Mouse (Mus musculus) hindbrain, embryonic 13.5 days (tissue): ENCODE results near the gene Pds5a. TPM values are rescaled to one million over a fixed set of nuclear protein-coding genes. Genes with fewer than 3 reads are reported as not detected.
"Not testable (repeated sequence)": the region's sequence is repeated elsewhere in the genome, so short reads cannot be mapped to it uniquely, and the experiment has no call there.

ENCODE experiments used
- ATAC-seq: fragments of 200-750 bp; cut with Nextera tagmentation; 2 replicates; pipeline ENCODE4 v1.8.0; 2017; ENCODE audit warnings: moderate TSS enrichment; ENCODE audit not compliant: low FRiP score
- H3K27ac ChIP-seq: fragments of 300-500 bp; sonication (generic); 2 replicates; pipeline ENCODE4 v1.5.1; 2015; ENCODE audit warnings: inconsistent platforms, mild to moderate bottlenecking, moderate library complexity
- H3K27me3 ChIP-seq: fragments of 300-500 bp; sonication (generic); 2 replicates; pipeline ENCODE4 v1.6.1; 2015; ENCODE audit warnings: mild to moderate bottlenecking, inconsistent platforms
- H3K36me3 ChIP-seq: fragments of 300-500 bp; sonication (generic); 2 replicates; pipeline ENCODE4 v1.6.1; 2015; ENCODE audit warnings: mild to moderate bottlenecking, inconsistent platforms
- H3K4me1 ChIP-seq: fragments of 300-500 bp; sonication (generic); replicated peaks from 2 replicates; pipeline ENCODE4 v1.6.1; 2015; ENCODE audit warnings: inconsistent platforms
- H3K4me2 ChIP-seq: fragments of 300-500 bp; sonication (generic); 2 replicates; pipeline ENCODE4 v1.6.1; 2015; ENCODE audit warnings: inconsistent platforms, mild to moderate bottlenecking, moderate library complexity
- H3K4me3 ChIP-seq: fragments of 300-500 bp; sonication (generic); 2 replicates; pipeline ENCODE4 v1.5.1; 2015; ENCODE audit warnings: mild to moderate bottlenecking, inconsistent platforms
- H3K9ac ChIP-seq: fragments of 300-500 bp; sonication (generic); 2 replicates; pipeline ENCODE4 v1.6.1; 2015; ENCODE audit warnings: mild to moderate bottlenecking, inconsistent platforms
- H3K9me3 ChIP-seq: fragments of 300-500 bp; sonication (generic); 2 replicates; pipeline ENCODE4 v1.6.1; 2016; ENCODE audit warnings: inconsistent platforms
- WGBS: fragments of 180-500 bp; shearing (Covaris S2); methylation state at CpG from one replicate; pipeline ENCODE4 v1.1.7; 2015; 5-methylcytosine and 5-hydroxymethylcytosine counted together
- polyA plus RNA-seq: library from polyadenylated mRNA; unstranded; fragments of >200 nt; fragmentation: Nextera tagmentation; extraction: Ambion mirVana; gene quantifications from 2 replicates; pipeline ENCODE4 v1.2.1, GENCODE M21; 2015

The Pds5a gene
- polyA plus RNA-seq, 1 experiment from 2014 or later: 57.8 TPM

DNA sequence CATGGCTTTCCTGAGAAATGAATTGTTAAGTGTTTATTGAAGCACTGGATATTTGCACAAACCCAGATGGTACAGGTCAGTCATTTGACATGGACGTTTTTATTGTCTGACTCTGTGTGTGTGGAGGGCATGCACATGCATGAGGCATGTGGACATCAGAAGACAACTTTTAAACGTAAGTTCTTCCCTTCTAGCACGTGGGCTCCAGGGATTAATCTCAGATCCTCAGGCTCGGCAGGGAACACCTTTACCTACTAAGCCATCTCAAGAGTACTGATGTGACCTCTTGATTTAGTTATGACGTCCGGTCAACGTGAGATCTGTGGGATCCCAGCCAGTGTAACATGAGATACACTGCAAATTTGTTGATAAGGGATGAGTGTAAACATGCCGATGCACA is 12.2 kb upstream of the Pds5a start:
- H3K27ac ChIP-seq: no peak overlapping the region
- 75% methylated on average over 8 of the region's 8 CpGs for WGBS
- no peak for ATAC-seq

DNA sequence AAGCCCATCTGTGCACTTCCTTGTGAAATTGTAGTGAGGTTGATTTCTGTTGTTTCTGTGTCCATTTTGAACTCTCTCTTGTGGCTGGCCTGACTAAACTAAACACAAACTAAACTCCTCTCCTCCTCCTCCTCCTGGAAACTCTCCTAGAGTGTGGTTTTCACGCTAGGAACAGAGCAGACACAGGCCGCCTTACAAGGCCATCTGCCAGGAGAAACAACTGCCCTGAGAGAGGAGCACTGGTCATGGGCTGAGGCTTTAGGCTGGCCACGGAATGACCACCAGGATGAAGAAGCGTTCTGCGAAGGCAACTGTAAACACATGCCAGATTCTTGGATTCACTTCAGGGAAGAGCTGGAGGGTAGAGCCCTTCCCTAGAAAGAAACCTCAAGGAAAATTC is 8.9 kb upstream of the Pds5a start:
- H3K9me3 ChIP-seq: no peaks in the 10 kb centered on the region
- H3K4me1 ChIP-seq: no peaks in the 10 kb centered on the region
- WGBS: 78% methylated on average over 5 of the region's 5 CpGs
- H3K27me3 ChIP-seq: no peaks in the 10 kb centered on the region
- H3K36me3 ChIP-seq: no peaks in the 10 kb centered on the region
- no peak overlapping the region for H3K4me3 ChIP-seq
- H3K9ac ChIP-seq: no peak overlapping the region
- no peak overlapping the region for H3K4me2 ChIP-seq
- no peak overlapping the region for H3K27ac ChIP-seq
- ATAC-seq: no peak

More for the DNA sequence above, 12.2 kb upstream of the Pds5a start:
- Histone ChIP-seq H3K36me3 (no peaks in the 10 kb centered on the region), H3K4me1 (no peaks in the 10 kb centered on the region), H3K4me3 (no peak overlapping the region), H3K27me3 (no peaks in the 10 kb centered on the region), H3K4me2 (no peak overlapping the region), H3K9me3 (no peaks in the 10 kb centered on the region), H3K9ac (no peak overlapping the region)

DNA sequence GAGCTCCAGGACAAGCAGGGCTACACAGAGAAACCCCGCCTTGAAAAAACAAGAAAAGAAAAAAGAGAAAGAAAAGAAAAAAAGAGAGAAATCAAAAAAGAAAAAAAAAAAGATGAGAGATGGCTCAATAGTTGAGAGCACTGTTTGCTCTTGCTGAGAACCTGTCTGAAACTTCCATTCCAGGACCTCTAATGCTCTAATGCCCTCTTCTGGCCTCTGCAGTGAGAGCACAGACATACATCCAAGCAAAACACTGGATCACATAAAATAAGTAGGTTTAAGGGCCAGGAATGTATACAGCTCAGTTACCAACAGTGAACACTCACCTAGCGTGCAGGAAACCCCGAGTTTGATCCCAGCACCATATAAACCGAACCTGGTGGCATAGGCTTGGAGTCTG is 8.1 kb upstream of the Pds5a start:
- H3K4me3 ChIP-seq: no peak overlapping the region
- H3K27me3 ChIP-seq: no peaks in the 10 kb centered on the region
- H3K9me3 ChIP-seq: no peaks in the 10 kb centered on the region
- ATAC-seq: no peak
- H3K4me1 ChIP-seq: no peaks in the 10 kb centered on the region
- 86% methylated on average over 4 of the region's 4 CpGs for WGBS
- H3K36me3 ChIP-seq: no peaks in the 10 kb centered on the region
- no peak overlapping the region for H3K9ac ChIP-seq
- H3K4me2 ChIP-seq: no peak overlapping the region
- H3K27ac ChIP-seq: no peak overlapping the region

DNA sequence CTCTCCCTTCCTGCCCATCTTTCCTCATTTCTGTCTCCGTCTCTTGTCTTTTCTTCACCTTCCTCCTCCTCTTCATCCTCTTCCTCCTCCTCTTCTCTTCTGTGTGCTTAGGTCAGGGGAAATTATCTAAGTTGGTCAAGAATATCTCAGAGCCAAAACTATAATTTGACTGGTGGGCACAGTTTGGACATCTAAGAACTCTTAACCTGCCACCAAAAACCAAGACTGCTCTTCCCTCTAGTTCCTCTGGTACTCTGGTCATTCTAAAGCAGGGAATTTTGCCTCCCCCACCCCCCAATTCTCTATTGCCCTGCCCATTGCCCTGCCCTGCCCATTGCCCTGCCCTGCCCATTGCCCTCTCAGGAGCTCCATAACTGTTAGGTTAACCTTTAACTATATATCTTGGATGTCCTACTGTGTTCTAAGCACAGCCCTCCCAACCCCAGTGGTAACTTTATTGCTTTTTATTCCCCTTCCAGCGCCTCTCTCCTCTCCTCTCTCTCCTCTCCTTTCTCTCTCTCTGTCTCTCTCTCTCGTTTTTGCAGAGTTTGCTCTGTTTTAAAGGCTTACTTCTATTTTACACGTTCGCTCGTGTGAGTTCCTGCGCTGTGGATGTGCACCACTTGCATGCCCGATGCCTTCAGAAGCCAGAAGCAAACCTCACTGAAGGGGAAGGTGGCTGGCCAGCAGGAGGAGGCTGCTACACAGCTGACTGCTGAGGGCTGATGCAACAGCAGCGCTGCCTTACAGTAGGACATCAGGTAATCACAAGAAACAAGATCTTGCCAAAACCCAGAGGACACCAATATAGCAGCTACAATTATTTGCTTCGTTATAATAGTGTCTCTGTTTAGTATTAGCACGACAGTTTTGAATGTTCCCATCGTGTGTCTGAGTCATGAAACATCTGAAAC is 6.9 kb upstream of the Pds5a start:
- H3K4me2 ChIP-seq: no peak overlapping the region

DNA sequence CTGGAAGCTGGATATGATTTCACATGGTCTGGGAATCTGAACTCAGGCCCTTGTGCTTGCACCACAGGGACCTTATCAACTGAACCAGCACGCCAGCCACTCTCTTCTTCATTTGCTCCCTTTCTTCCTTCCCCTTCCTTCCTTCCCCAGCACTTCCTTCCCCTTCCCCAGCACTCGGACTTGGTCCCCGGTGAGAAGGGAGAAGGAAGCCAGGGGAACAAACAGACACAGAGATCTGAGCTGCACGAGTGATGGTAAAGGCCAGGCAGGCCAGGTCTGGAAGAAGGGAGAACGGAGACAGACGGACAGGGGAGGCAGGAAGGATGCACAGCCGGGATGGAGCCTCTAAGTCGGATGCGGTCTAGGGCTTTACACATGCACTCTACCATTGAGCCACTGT is 5.2 kb upstream of the Pds5a start:
- Histone ChIP-seq H3K9me3 (no peaks in the 10 kb centered on the region), H3K36me3 (no peaks in the 10 kb centered on the region), H3K4me1 (peaks cover 9% of the 10 kb centered on the region; the same call in 1 of the 2 replicates), H3K9ac (no peak overlapping the region), H3K27me3 (no peaks in the 10 kb centered on the region), H3K27ac (no peak overlapping the region), H3K4me2 (no peak overlapping the region), H3K4me3 (no peak overlapping the region)
- WGBS: 71% methylated on average over 9 of the region's 9 CpGs
- ATAC-seq: no peak

More for the DNA sequence above, 6.9 kb upstream of the Pds5a start:
- H3K9ac ChIP-seq: no peak overlapping the region
- H3K36me3 ChIP-seq: no peaks in the 10 kb centered on the region
- H3K4me3 ChIP-seq: no peak overlapping the region
- H3K4me1 ChIP-seq: no peaks in the 10 kb centered on the region
- no peaks in the 10 kb centered on the region for H3K9me3 ChIP-seq
- no peaks in the 10 kb centered on the region for H3K27me3 ChIP-seq
- ATAC-seq: no peak
- H3K27ac ChIP-seq: no peak overlapping the region
- WGBS: 68% methylated on average over 12 of the region's 12 CpGs

DNA sequence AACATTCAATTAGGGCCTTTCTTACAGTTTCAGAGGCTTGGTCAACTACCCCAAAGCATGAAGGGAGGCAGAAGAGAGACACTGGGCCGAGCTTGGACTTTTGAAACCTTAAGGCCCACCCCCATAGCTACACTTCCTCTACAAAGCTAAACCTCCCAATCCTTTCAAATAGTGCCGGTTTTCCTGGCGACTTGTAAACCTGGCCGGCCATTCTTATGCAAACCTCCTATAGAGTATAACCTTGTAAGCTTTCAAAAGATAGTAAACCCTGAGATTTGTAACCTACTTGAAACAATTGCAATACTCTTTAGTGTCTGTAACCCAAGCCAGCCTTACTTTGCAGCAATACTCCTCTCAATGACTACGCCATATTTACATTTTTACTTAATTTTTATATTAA is 2.0 kb upstream of the Pds5a start:
- no peaks in the 10 kb centered on the region for H3K27me3 ChIP-seq

DNA sequence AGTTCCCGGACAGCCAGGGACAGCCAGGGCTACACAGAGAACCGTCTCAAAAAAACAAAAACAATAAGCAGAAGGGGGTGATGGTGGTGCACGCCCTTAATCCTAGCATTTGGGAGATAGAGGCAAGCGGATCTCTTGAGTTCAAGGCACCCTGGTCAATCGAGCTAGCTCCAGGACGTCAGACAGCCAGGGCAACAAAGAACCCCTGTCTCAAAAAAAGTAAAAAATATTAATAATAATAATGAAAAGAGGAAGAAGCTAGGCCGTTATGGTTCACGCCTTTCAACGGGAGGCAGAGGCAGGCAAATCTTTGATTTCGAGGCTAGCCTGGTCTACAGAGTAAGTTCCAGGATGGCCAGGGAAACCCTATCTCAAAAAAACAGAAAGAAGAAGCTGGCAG is 1.1 kb upstream of the Pds5a start:
- peak overlapping the region; percentile 94; the same call in 1 of the 2 replicates for H3K27ac ChIP-seq
- peaks cover 4% of the 10 kb centered on the region; the same call in 1 of the 2 replicates for H3K36me3 ChIP-seq
- H3K9me3 ChIP-seq: no peaks in the 10 kb centered on the region
- H3K4me1 ChIP-seq: peaks cover 32% of the 10 kb centered on the region
- peak overlapping the region; percentile 60; the same call in 1 of the 2 replicates for H3K4me2 ChIP-seq
- 0 out of 2 replicates have a peak overlapping the region, but pooled peaks have one; percentile 94 for H3K9ac ChIP-seq
- no peak for ATAC-seq
- 68% methylated on average over 10 of the region's 10 CpGs for WGBS
- no peaks in the 10 kb centered on the region for H3K27me3 ChIP-seq
- H3K4me3 ChIP-seq: peak overlapping the region; percentile 96

More for the DNA sequence above, 2.0 kb upstream of the Pds5a start:
- no peak overlapping the region for H3K4me3 ChIP-seq
- H3K36me3 ChIP-seq: no peaks in the 10 kb centered on the region
- H3K4me2 ChIP-seq: no peak overlapping the region
- no peaks in the 10 kb centered on the region for H3K9me3 ChIP-seq
- no peak overlapping the region for H3K9ac ChIP-seq
- no peak overlapping the region for H3K27ac ChIP-seq
- no peak for ATAC-seq
- H3K4me1 ChIP-seq: peaks cover 25% of the 10 kb centered on the region
- WGBS: 85% methylated on average over 5 of the region's 5 CpGs

DNA sequence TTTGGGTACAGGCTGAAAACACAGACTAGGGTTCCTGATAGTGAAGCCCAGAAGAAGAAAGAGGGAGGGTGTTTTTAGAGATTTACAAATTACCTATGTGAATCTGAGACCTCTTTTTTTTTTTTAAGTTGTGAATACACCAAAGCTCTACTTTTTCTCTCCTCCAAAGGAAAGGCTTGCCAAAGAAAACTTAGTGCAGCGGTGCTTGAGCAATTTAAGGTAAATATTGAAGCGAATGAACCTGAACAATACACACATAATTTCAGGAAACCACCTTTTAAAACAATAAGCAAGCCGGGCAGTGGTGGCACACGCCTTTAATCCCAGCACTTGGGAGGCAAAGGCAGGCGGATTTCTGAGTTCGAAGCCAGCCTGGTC is 675 bp upstream of the Pds5a start:
- H3K27me3 ChIP-seq: no peaks in the 10 kb centered on the region
- H3K27ac ChIP-seq: peak overlapping the region; percentile 94
- WGBS: 30% methylated on average over 6 of the region's 6 CpGs
- peaks cover 32% of the 10 kb centered on the region for H3K4me1 ChIP-seq
- no peak for ATAC-seq
- peak overlapping the region; percentile 94; the same call in 1 of the 2 replicates for H3K9ac ChIP-seq
- peak overlapping the region; percentile 96 for H3K4me3 ChIP-seq
- peak overlapping the region; percentile 60 for H3K4me2 ChIP-seq
- H3K36me3 ChIP-seq: peaks cover 7% of the 10 kb centered on the region
- no peaks in the 10 kb centered on the region for H3K9me3 ChIP-seq

DNA sequence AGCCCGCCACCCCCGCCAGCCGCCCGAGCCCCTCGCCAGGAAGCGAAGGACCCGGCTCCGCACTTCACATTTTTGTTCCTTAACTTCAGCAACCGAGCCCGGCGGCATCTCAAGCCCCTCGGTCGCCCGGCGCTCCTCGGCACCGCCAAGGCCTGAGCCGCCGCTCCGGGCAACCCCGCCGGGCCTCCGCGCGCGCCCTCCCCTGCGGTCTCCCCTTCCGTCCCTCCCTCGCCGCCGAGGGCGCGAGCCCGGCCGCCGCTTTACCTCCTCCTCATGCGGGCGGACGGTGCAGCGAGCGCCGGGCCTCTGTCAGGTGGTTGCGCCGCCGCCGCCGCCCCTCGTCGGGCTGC is 612 bp downstream of the Pds5a start:
- peaks cover 32% of the 10 kb centered on the region for H3K4me1 ChIP-seq
- H3K9me3 ChIP-seq: no peaks in the 10 kb centered on the region
- WGBS: under 1% methylated on average over 39 of the region's 49 CpGs
- peak overlapping the region; percentile 94 for H3K27ac ChIP-seq
- H3K4me3 ChIP-seq: peak overlapping the region; percentile 96
- H3K9ac ChIP-seq: peak overlapping the region; percentile 94
- H3K4me2 ChIP-seq: peak overlapping the region; percentile 55
- H3K27me3 ChIP-seq: no peaks in the 10 kb centered on the region
- peak; percentile 78 for ATAC-seq
- H3K36me3 ChIP-seq: peaks cover 14% of the 10 kb centered on the region

DNA sequence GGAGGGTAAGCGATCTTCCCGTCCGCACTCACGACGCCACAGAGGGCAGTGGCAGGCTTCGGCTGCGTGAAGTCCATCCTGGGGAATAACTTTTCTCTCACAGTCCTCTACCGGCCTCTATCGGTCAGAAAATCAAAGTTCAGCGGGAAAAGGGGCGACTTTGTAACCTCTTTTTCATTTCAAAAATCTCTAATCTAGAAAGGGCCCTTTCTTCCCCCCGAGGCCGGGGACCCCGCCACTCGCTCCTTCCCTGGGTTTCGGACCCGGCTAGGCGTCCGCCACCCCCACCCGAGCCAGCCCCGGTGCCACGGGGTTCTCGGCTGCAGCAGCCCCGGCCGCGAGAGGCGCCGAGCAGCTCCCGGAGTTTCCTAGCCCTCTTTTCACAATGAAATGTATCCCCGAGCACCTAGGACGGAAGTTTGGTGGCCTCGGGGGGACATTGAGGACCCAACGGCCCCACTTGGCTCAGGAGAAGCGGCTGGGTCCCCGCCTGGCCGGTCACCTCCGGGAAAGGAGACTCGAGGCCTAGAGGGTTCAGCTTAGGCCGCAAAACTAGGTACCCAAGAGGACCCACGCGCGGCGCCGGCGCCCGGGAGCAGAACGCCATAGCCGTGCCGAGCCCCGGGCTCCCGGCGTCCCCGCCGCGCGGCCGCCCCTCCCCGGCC is 1.1 kb downstream of the Pds5a start:
- no peaks in the 10 kb centered on the region for H3K9me3 ChIP-seq
- H3K27ac ChIP-seq: peak overlapping the region; percentile 94
- under 1% methylated on average over 56 of the region's 58 CpGs for WGBS
- H3K4me1 ChIP-seq: peaks cover 32% of the 10 kb centered on the region
- H3K9ac ChIP-seq: peak overlapping the region; percentile 94
- H3K36me3 ChIP-seq: peaks cover 17% of the 10 kb centered on the region
- H3K4me3 ChIP-seq: peak overlapping the region; percentile 96
- H3K4me2 ChIP-seq: peak overlapping the region; percentile 55
- peak; percentile 36 for ATAC-seq
- no peaks in the 10 kb centered on the region for H3K27me3 ChIP-seq

DNA sequence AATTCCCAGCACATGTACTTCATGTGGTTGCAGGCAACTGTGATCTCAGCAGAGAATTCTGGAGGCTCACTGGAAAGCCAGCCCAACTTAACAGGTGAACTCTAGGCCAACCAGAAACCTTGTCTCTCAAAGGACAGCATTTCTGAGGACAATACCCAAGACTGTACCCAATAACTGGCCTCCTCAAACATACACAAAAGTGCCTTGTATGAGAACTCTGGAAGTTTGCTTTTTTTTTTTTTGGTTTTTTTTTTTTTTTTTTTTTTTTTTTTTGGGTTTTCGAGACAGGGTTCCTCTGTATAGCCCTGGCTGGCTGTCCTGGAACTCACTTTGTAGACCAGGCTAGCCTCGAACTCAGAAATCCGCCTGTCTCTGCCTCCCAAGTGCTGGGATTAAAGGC is 4.0 kb downstream of the Pds5a start:
- WGBS: 87% methylated on average over 3 of the region's 3 CpGs

DNA sequence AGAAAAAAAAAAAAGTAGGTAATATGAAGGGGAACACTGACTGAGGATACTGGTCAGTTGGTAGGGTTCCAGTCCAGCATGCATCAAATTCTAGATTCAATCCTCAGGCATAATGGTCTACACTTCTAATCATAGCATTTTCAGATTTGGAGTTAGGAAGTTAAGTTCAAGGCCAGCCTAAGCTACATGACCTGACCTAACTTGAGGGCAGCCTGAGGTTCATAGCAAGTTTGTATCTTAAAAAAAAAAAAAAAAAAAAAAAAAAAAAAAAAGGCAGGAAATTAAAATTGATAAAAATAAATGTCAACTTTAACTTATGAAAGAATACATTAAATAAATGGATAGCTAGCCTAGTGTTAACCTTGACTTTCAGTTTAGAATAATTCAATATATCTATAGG is 5.1 kb downstream of the Pds5a start:
- no peak overlapping the region for H3K27ac ChIP-seq
- H3K4me3 ChIP-seq: no peak overlapping the region
- H3K36me3 ChIP-seq: peaks cover 17% of the 10 kb centered on the region
- H3K9ac ChIP-seq: no peak overlapping the region
- no peak for ATAC-seq
- H3K4me2 ChIP-seq: no peak overlapping the region
- H3K9me3 ChIP-seq: no peaks in the 10 kb centered on the region
- peaks cover 27% of the 10 kb centered on the region for H3K4me1 ChIP-seq
- no peaks in the 10 kb centered on the region for H3K27me3 ChIP-seq

More for the DNA sequence above, 4.0 kb downstream of the Pds5a start:
- not testable (repeated sequence) for H3K9me3 ChIP-seq, H3K9ac ChIP-seq, H3K27ac ChIP-seq, ATAC-seq, H3K27me3 ChIP-seq, H3K4me2 ChIP-seq, H3K4me3 ChIP-seq
- peaks cover 32% of the 10 kb centered on the region for H3K4me1 ChIP-seq
- H3K36me3 ChIP-seq: peaks cover 17% of the 10 kb centered on the region
